ENCODE assay signal across 22 mouse cellular contexts in the genomic region with DNA sequence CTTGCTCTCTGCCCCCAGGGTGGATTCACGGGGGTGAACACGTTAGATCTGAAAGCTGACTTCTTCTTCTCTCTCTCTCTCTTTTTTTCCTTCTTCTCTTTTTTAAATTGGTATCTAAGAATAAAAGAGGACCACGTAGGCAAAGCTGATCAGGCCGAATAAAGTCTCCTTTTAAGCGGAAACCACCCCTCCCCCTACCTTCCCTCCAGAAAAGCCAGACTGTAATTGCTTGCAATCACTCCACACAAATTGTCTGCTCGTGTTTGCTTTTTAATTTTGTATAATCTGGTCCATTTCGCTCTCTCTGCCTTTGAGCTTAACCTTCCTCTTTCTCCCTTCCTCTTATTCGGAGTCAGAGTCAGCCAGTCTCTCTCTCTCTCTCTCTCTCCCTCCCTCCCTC.
DNase-seq lines count a peak whose midpoint lies in the region; ATAC-seq lines count a peak whose summit lies in the region.
"Had no signal": no experiment of that assay in that cellular context is flagged by ENCODE, and none has a peak within 500 bp of the region (broad histone marks: within the 10 kb centered on the region; RNA-seq: fewer than 3 reads in every experiment).

No protein-coding gene starts in this region.

- no peak overlapping the region for H3K27ac ChIP-seq in hindbrain, embryonic 11.5 days (ENCODE audit: low read depth, low read length)
- no peak overlapping the region for H3K27ac ChIP-seq in hindbrain, embryonic 16.5 days (ENCODE audit: low read depth, low read length)
- H3K27ac ChIP-seq in embryonic facial prominence, embryonic 13.5 days: no peak overlapping the region
- H3K27ac ChIP-seq in midbrain, embryonic 13.5 days: peak overlapping the region; percentile 63
- H3K27ac ChIP-seq in heart, embryonic 12.5 days (ENCODE audit: poor library complexity, severe bottlenecking): no peak overlapping the region
- no peak overlapping the region for H3K27ac ChIP-seq in kidney, embryonic 14.5 days (ENCODE audit: low read depth, low read length)
- H3K27ac ChIP-seq in kidney, embryonic 15.5 days: no peak overlapping the region
- H3K27ac ChIP-seq: heart, embryonic 10.5 days; layer of hippocampus, adult 2 months had no signal

- no peak overlapping the region for H3K4me2 ChIP-seq in hindbrain, embryonic 11.5 days (replicated peaks; ENCODE audit: low read depth, low read length)
- no peak overlapping the region for H3K4me2 ChIP-seq in hindbrain, embryonic 16.5 days (ENCODE audit: low read length)
- peak overlapping the region; percentile 26; the same call in 1 of the 2 replicates for H3K4me2 ChIP-seq in embryonic facial prominence, embryonic 13.5 days
- H3K4me2 ChIP-seq in midbrain, embryonic 13.5 days (replicated peaks): no peak overlapping the region
- H3K4me2 ChIP-seq in heart, embryonic 12.5 days: no peak overlapping the region
- H3K4me2 ChIP-seq in kidney, embryonic 14.5 days (replicated peaks; ENCODE audit: low read depth, low read length): no peak overlapping the region
- no peak overlapping the region for H3K4me2 ChIP-seq in kidney, embryonic 15.5 days
- H3K4me2 ChIP-seq: embryonic facial prominence, embryonic 12.5 days had no signal

- H3K27me3 ChIP-seq in hindbrain, embryonic 11.5 days (ENCODE audit: control insufficient read depth, insufficient read depth, low read length): no peaks in the 10 kb centered on the region
- H3K27me3 ChIP-seq in hindbrain, embryonic 16.5 days (replicated peaks; ENCODE audit: control insufficient read depth, insufficient read depth, low read length): no peaks in the 10 kb centered on the region
- H3K27me3 ChIP-seq in embryonic facial prominence, embryonic 13.5 days: no peaks in the 10 kb centered on the region
- H3K27me3 ChIP-seq in midbrain, embryonic 13.5 days: no peaks in the 10 kb centered on the region
- H3K27me3 ChIP-seq in heart, embryonic 12.5 days (replicated peaks): no peaks in the 10 kb centered on the region
- no peaks in the 10 kb centered on the region for H3K27me3 ChIP-seq in kidney, embryonic 14.5 days (ENCODE audit: control insufficient read depth, insufficient read depth, low read length)
- H3K27me3 ChIP-seq in kidney, embryonic 15.5 days: no peaks in the 10 kb centered on the region
- H3K27me3 ChIP-seq: embryonic facial prominence, embryonic 12.5 days had no signal

- H3K4me1 ChIP-seq in hindbrain, embryonic 11.5 days (replicated peaks; ENCODE audit: control insufficient read depth, insufficient read depth, low read length): no peaks in the 10 kb centered on the region
- H3K4me1 ChIP-seq in hindbrain, embryonic 16.5 days (ENCODE audit: control insufficient read depth, insufficient read depth, low read depth, low read length): no peaks in the 10 kb centered on the region
- peaks cover 10% of the 10 kb centered on the region for H3K4me1 ChIP-seq in embryonic facial prominence, embryonic 13.5 days
- peaks cover 11% of the 10 kb centered on the region for H3K4me1 ChIP-seq in midbrain, embryonic 13.5 days (replicated peaks)
- H3K4me1 ChIP-seq in heart, embryonic 12.5 days (replicated peaks): no peaks in the 10 kb centered on the region
- H3K4me1 ChIP-seq in kidney, embryonic 14.5 days (ENCODE audit: control insufficient read depth, insufficient read depth, low read length): 0 out of 2 replicates have a peak, but pooled peaks cover 5% of the 10 kb centered on the region
- 0 out of 2 replicates have a peak, but pooled peaks cover 4% of the 10 kb centered on the region for H3K4me1 ChIP-seq in kidney, embryonic 15.5 days

- 41% methylated on average over 8 of the region's 8 CpGs for WGBS in hindbrain, embryonic 11.5 days
- WGBS in hindbrain, embryonic 16.5 days: 31% methylated on average over 8 of the region's 8 CpGs
- WGBS in embryonic facial prominence, embryonic 13.5 days: 9% methylated on average over 8 of the region's 8 CpGs
- WGBS in midbrain, embryonic 13.5 days: 22% methylated on average over 8 of the region's 8 CpGs
- 48% methylated on average over 8 of the region's 8 CpGs for WGBS in heart, embryonic 12.5 days
- WGBS in kidney, embryonic 14.5 days: 45% methylated on average over 8 of the region's 8 CpGs
- WGBS in kidney, embryonic 15.5 days: 39% methylated on average over 8 of the region's 8 CpGs

- no peak overlapping the region for H3K4me3 ChIP-seq in hindbrain, embryonic 11.5 days (ENCODE audit: low read depth, low read length)
- no peak overlapping the region for H3K4me3 ChIP-seq in hindbrain, embryonic 16.5 days (ENCODE audit: low read length)
- no peak overlapping the region for H3K4me3 ChIP-seq in embryonic facial prominence, embryonic 13.5 days
- H3K4me3 ChIP-seq in midbrain, embryonic 13.5 days (replicated peaks): no peak overlapping the region
- no peak overlapping the region for H3K4me3 ChIP-seq in heart, embryonic 12.5 days
- H3K4me3 ChIP-seq in kidney, embryonic 14.5 days (ENCODE audit: low read length): no peak overlapping the region
- no peak overlapping the region for H3K4me3 ChIP-seq in kidney, embryonic 15.5 days (replicated peaks)
- H3K4me3 ChIP-seq: embryonic facial prominence, embryonic 12.5 days; heart, embryonic 10.5 days; layer of hippocampus, adult 2 months had no signal

- DNase-seq in hindbrain, embryonic 11.5 days (ENCODE audit: low spot score): peak; percentile 22
- DNase-seq in embryo, embryonic 11 days: peak; percentile 37
- DNase-seq: adrenal gland, postnatal 25 days; B cell, adult 2 months; cerebellum, adult 11-12 months; cerebellum, postnatal 14 days; heart, postnatal 10 days; kidney, adult 18-20 months; kidney, postnatal 14 days; left cerebral cortex, postnatal 4 days; lung, adult 18-20 months; lung, postnatal 14 days; right cerebral cortex, postnatal 4 days had no signal

- no peaks in the 10 kb centered on the region for H3K36me3 ChIP-seq in hindbrain, embryonic 11.5 days (ENCODE audit: control insufficient read depth, insufficient read depth, low read length)
- no peaks in the 10 kb centered on the region for H3K36me3 ChIP-seq in hindbrain, embryonic 16.5 days (ENCODE audit: control insufficient read depth, insufficient read depth, low read length)
- H3K36me3 ChIP-seq in embryonic facial prominence, embryonic 13.5 days: no peaks in the 10 kb centered on the region
- no peaks in the 10 kb centered on the region for H3K36me3 ChIP-seq in midbrain, embryonic 13.5 days
- no peaks in the 10 kb centered on the region for H3K36me3 ChIP-seq in heart, embryonic 12.5 days
- H3K36me3 ChIP-seq in kidney, embryonic 14.5 days (ENCODE audit: control insufficient read depth, insufficient read depth, low read length): no peaks in the 10 kb centered on the region
- H3K36me3 ChIP-seq in kidney, embryonic 15.5 days: no peaks in the 10 kb centered on the region
- H3K36me3 ChIP-seq: embryonic facial prominence, embryonic 12.5 days; heart, embryonic 10.5 days had no signal

- no peaks in the 10 kb centered on the region for H3K9me3 ChIP-seq in hindbrain, embryonic 11.5 days (ENCODE audit: control insufficient read depth, low read length)
- no peaks in the 10 kb centered on the region; the same call in 1 of the 2 replicates for H3K9me3 ChIP-seq in hindbrain, embryonic 16.5 days (ENCODE audit: control insufficient read depth, low read length)
- H3K9me3 ChIP-seq in embryonic facial prominence, embryonic 13.5 days: no peaks in the 10 kb centered on the region
- no peaks in the 10 kb centered on the region for H3K9me3 ChIP-seq in midbrain, embryonic 13.5 days
- no peaks in the 10 kb centered on the region for H3K9me3 ChIP-seq in heart, embryonic 12.5 days (replicated peaks)
- no peaks in the 10 kb centered on the region for H3K9me3 ChIP-seq in kidney, embryonic 14.5 days (ENCODE audit: control insufficient read depth, low read length)
- no peaks in the 10 kb centered on the region for H3K9me3 ChIP-seq in kidney, embryonic 15.5 days (replicated peaks)
- H3K9me3 ChIP-seq: embryonic facial prominence, embryonic 12.5 days; heart, embryonic 10.5 days had no signal

- no peak overlapping the region for H3K9ac ChIP-seq in hindbrain, embryonic 11.5 days (ENCODE audit: low read depth, low read length)
- H3K9ac ChIP-seq in hindbrain, embryonic 16.5 days (ENCODE audit: low read depth, low read length): no peak overlapping the region
- H3K9ac ChIP-seq in embryonic facial prominence, embryonic 13.5 days: no peak overlapping the region
- H3K9ac ChIP-seq in midbrain, embryonic 13.5 days (replicated peaks): no peak overlapping the region
- no peak overlapping the region for H3K9ac ChIP-seq in heart, embryonic 12.5 days
- H3K9ac ChIP-seq in kidney, embryonic 14.5 days (ENCODE audit: low read depth, low read length): no peak overlapping the region
- H3K9ac ChIP-seq in kidney, embryonic 15.5 days: no peak overlapping the region
- H3K9ac ChIP-seq: embryonic facial prominence, embryonic 12.5 days had no signal

- no peak for ATAC-seq in hindbrain, embryonic 11.5 days (ENCODE audit: low FRiP score)
- ATAC-seq in hindbrain, embryonic 16.5 days: no peak
- no peak for ATAC-seq in embryonic facial prominence, embryonic 13.5 days (ENCODE audit: insufficient number of reproducible peaks, insufficient read depth, low FRiP score, low TSS enrichment, low read depth)
- ATAC-seq in midbrain, embryonic 13.5 days: no peak
- no peak for ATAC-seq in heart, embryonic 12.5 days (ENCODE audit: insufficient number of reproducible peaks, low FRiP score)
- ATAC-seq in kidney, embryonic 14.5 days (ENCODE audit: low FRiP score, low TSS enrichment): no peak
- ATAC-seq in kidney, embryonic 15.5 days (replicated peaks; ENCODE audit: low FRiP score): no peak
